Mouse (Mus musculus) right cerebral cortex, postnatal 4 days (tissue): ENCODE measurements around the gene Slfn2.
A peak's percentile ranks its signal among the peaks of the same experiment; 100 is the strongest.
"Not testable (repeated sequence)": the region's sequence is repeated elsewhere in the genome, so short reads cannot be mapped to it uniquely, and the experiment has no call there.

ENCODE experiments used
- DNase-seq: peaks from one replicate; pipeline ENCODE4 v3.0.0-alpha.2; 2022

Slfn2 gene

DNA sequence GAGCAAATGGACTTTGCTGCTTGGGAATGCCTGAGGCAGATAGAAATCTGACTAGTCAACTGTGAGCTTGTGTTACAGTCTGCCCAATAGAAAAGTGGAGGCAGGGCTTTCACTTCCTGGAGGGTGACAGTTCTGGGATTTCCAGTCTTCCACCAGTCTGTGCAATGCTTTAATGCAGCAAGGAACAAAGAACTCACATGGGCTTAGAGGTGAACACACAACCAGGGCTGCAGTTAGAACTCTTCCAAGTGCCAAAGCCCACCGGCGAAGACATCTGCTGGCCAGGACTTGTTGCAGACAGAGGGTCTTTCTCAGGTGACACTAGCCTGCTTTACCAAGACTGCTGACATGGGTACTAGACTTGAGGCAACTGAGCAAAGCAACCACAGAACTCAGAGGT, at the start of gene Slfn2:
Gene Slfn2 (plus strand): TSS at position 167 of the 400 bp plus-strand sequence.
- no peak for DNase-seq

DNA sequence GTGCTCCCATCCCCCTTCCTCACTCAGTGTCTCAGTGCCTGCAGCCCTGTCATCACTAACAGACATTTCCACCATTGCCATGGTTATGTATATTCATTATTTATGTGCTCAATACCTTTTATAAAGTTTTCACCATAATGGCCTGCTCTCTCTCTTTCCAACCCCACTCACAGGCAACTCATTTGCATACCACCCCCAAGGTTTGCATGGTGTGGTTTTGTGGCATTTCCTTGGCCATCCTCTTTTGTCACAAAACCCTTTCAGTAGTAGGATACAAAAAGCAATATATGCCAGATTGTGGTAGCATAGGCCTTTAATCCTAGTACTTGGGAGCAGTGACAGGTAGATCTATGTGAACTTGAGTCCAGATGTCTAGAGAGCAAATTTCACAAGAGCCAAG, 48.8 kb upstream of the Slfn2 start:
- no peak for DNase-seq

DNA sequence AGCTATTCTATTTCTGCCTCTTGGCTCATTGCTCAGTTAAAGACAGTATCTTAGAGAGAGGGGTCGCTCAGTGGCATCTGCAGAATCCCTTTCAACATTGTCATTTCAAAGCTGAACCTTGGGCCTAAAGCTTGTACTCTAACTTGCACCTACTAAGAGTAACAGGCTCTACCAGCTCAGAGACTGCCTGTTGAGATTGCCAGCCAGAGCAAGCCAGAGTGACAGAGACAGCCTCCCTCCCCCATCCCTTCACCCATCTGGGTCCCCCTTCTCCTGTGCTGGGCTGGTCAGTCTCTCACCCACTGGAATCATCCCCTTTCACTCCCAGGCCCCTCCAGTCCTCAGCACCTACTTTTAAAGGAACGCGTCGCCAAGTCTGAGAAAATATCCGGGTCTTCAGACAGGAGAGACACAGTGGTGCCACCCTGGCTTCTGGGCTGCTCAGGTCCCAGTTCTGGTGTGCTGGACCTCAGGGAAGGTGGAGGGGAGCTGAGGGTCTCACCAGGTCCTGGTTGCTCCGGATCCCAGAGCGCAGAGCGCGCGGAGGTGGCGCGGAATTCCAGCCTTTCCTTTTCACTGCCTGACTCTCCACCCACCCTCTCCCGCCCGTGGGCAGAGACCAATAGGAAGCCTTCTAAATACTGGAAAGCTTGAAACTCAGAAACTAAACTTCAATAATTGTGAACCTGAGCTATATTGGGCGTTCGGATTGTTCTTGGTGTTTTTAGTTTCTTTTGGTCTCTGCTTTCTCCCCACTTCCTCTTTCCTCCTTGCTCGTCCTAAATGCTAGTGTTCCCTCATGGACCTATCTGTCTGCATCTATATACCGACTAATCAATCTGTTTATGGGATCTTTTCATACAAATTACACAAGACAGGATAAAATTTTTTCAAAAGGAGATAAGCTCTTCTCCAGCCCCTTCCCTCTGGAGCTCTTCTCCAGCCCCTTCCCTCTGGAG, 45.1 kb upstream of the Slfn2 start:
- not testable (repeated sequence) for DNase-seq

DNA sequence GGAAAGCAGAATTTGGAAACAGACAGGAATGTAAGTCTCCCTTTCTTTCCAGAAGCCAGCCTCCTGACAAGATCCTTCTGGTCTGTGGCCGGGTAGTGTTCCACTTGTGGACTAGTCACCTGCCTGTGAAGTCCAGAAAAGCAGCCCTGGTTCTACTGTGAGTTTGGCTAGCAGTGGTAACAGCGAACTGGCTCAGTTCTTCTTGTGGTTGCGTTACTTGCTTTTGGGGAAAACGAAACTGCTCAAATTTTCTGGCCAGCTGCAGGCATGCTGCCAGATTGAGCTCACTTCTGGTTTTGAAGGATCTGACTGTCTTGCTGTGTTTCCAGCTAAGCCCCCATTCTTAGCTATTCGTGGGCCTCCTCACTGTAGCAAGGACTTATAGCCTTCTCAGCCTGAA, 44.3 kb upstream of the Slfn2 start, which contains the start of gene Slfn8:
Gene Slfn8 (minus strand): TSS at position 190 of the 400 bp plus-strand sequence.
- DNase-seq: no peak

DNA sequence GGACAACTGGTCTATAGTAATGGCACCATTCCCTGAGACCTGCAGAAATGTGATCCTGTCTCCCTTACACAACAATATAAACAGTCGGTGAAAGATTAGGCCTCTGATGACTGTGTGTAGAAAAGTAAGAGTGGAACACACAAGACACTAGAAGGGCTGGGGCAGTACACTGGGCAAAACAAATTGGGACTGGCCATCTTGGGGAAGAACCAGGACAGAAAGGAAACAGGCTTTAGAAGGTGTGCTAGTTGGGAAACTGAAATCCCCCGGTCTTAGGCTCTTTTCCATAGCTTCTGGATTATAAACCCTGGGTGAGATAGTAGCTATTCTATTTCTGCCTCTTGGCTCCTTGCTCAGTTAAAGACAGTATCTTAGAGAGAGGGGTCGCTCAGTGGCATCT, 26.2 kb upstream of the Slfn2 start:
- DNase-seq: not testable (repeated sequence)

DNA sequence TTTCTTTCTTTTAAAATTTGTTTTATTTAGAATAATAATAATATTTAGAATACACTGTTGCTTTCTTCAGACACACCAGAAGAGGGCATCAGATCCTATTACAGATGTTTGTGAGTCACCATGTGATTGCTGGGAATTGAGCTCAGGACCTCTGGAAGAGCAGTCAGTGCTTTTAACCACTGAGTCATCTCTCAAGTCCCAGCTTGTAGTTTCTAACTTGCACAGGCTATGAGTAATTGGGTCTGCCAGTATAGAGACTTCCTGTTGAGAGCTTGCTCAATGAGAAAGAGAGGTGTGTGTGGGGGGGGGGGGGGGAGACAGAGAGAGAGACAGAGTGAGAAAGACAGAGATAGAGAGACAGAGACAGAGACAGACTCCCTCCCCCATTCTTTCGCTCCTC, 25.8 kb upstream of the Slfn2 start:
- no peak for DNase-seq

DNA sequence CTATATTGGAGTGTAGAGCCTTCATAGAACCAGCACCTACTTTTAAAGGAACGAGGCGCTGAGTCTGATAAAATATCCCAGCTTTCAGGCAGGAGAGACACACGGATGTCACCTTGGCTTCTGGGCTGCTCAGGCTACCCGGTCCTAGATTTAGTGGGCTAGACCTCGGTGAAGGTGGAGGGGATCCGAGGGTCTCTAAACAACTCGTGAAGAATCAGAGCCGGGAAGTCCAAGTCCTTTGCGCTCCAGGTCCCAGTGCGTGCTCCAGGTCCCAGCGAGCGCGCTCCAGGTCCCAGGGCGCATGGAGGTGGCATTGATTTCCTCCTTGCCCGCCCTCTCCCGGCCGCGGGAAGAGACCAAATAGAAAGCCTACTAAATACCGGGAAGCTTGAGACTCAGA, 25.1 kb upstream of the Slfn2 start:
- DNase-seq: no peak

DNA sequence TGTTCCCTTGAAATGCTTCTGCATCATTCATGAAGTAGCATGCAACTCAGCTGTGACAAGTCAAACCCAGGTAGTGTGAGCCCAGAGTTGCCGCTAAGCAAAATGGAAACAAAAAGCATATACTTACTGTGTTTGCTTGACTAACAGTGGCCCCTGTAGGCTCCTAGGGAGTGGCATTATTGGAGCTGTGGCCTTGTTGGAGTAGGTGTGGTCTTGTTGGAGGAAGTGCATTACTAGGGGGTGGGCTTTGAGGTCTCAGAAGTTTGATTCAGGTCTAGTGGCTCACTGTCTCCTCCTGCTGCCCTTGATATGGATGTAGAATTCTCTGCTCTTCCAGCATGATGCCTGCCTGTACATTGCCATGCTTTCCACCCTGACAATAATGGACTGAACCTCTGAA, 24.6 kb upstream of the Slfn2 start:
- no peak for DNase-seq

DNA sequence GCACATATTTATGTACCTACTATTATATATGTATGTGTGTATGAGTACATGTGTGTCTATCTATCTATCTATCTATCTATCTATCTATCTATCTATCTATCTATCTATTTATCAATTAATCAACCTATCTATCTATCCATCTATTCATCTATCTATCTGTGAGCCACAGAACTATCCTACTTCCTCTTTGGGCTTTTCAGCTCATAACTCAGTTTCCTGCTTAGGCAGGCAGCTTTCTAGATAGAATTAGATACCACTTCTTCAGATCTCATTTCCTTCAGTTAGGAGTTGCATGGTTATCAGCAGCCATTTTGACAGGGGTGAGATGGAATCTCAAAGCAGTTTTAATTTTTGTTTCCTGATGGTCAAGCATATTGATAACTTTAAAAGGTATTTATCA, 23.9 kb upstream of the Slfn2 start:
- no peak for DNase-seq

DNA sequence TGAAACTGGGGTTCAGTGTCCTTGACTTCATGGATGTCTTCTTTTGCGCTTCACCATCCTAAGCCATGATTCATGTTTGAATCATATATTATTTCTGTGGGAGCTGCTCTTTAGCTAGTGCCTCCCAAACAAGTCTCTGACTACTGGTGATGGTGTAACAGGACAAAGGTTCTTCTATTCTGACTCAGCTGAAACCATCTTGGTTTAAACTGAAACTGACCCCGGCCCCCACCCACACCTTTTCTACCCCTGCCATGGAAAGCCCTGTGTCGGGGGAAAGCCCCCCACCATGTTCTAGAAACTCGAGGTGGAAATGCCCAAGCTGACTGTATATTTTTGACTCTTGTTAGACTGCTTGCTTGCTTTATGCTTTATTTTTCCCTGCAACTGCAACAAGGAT, 21.0 kb upstream of the Slfn2 start:
- no peak for DNase-seq

DNA sequence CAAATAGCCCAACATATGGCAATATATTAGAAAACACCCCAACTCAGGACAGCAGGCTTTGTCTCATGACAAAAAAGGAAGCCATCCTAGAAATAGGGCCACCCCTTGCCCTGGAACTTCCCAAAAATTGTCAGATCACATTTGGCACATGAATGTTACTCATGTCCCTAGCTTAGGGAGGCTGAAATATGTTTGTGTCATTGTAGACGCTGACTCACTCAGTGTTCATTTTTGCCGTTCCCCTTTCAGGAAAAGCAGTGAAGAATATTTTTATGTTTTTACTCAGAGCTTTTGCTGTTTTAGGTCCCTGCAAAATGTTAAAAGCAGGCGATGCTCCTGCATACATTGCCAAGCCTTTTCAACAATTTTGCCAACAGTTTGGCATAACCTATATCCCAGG, 19.3 kb upstream of the Slfn2 start:
- no peak for DNase-seq

DNA sequence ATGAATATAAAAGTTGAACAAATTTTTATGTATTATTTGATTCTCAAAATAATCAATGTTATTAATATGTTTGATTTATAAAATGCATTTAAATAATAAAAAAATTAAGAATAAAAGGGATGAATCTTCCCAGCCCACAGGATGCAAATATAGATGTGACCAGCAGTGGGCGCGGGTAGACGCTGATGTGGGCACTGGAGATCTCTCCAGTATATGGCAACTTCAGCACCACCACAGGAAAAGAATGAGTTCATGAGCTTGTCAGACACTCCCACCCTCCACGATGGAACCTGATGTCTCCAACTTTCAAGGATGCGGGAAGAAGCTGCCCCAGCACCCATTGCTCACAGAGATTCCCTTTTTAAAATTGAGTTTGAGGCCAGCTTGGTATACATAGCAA, 7.0 kb upstream of the Slfn2 start:
- DNase-seq: peak; percentile 48

DNA sequence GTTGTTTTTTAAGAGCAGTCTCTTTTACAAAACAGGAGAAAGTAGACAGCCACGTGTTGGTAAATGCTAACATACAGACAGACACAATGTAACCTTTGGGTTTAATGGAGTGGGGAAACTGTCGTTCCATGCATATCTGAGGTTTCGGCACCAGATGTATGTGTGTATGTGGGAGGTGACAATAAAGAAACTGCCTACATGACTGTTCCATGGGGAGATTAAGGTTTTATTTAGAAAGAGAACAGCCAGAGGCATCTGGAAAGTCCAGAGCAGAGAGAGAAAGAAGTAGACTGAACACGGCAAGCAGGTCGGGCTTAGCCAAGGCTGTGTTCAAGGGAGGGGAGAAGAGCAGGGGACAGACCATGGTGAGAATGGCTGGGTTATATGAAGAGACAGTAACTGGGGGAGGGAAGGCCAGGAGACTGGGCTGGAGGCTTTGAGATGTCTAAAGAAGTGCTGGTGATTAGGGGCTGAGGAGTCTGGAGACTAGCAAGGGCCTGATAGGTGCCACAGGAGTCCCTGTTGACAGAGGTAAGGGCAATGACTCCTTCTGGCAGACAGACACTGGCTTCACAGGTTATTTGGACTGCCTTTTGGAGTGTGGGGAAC, 4.4 kb upstream of the Slfn2 start:
- no peak for DNase-seq

DNA sequence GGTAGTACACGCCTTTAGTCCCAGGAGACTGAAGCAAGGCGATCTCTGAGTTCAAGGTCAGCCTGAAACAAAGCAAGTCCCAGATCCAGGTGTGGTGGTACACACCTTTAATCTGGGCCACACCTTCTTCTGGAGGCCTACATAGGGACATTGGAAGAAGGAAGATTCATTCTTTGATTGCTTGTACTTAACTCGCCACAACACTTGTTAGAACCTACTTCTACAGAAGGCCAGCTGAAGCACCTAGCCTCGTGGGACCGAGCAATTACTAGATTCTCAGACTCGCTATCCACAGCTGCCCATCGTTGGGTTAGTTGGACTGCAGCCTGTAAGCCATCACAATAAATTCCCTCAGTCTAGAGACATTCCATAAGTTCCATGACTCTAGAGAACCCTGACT, 3.1 kb upstream of the Slfn2 start:
- no peak for DNase-seq

DNA sequence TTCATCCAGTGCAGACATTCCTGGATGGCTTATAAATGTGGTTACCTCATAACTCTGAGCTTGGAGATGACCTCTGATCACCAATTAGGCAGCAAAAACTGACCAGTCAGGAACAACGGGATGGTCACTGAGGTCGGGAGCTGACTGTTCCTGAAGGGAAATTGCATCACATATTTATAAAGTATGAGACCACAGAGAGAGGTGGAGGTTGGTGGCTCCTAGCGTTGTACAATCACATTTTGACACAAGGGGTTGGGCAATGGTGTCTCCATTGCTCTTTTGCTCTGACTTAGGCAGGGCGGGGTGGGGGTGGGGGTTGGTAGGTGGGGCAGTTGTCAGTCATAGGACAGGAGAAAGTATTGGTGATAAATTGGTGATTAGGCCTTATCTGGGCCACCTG, 1.8 kb upstream of the Slfn2 start:
- no peak for DNase-seq

DNA sequence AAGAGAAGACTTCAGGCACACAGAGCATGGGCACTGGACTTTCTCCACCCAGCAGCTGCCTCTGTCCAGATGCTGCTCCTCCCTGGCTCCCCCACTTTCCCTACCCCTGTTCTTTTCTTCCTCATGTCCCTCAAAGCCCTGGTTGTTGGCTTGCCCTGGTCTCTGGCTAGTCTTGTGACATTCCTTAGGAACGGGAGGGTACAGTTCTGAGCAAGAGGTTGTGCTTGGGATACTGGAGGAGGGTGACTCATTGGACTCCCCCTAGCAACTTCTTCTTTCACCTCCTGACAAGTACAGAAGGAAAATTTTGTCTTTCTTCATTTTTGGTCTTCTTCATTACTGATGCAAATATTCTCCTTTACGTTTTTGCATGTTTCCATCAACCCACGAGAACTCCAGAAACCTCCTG, 967 bp upstream of the Slfn2 start:
- DNase-seq: no peak

DNA sequence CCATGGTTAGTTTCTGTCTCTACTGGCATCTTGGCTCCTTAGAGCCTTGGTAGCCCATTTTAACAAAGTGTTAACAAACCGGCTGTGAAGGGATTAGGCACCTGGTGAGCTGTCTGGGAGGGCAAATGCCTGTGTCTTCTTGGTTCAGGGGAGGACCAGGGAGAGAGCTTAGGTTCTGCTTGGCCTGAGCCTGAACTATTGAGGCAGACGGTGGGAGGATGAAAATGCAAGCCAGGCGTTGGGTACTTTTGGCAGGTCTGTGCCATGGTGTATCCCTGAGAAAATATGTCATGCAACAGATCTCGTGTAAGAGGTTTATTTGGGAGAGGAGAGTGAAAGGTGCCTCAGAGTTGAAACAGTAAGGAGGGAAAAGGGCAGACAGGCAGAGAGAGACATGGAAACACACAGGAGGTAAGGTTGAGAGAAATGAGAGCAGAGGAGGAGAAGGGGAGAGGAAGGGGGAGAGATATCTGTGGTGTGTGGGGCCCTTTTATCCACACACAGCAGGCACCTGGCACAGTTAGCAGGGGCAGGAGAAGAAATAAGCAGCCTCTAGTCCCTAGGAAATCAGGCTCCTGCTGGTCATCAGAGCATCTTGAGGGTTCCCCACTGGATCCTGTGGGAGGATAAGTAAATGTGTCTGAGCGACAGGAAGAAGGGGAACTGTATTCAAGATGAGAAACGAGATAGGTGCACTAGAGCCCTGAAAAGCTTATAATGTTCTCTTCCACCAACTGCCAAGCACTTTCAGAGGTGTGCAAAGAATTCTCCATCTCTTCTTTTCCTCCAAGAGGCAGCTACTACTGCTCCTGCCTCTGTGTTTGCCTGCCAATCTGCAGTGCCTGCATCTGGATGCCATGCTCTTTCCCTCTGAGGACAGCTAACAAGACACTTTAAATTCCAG, 781 bp downstream of the Slfn2 start:
- DNase-seq: no peak

DNA sequence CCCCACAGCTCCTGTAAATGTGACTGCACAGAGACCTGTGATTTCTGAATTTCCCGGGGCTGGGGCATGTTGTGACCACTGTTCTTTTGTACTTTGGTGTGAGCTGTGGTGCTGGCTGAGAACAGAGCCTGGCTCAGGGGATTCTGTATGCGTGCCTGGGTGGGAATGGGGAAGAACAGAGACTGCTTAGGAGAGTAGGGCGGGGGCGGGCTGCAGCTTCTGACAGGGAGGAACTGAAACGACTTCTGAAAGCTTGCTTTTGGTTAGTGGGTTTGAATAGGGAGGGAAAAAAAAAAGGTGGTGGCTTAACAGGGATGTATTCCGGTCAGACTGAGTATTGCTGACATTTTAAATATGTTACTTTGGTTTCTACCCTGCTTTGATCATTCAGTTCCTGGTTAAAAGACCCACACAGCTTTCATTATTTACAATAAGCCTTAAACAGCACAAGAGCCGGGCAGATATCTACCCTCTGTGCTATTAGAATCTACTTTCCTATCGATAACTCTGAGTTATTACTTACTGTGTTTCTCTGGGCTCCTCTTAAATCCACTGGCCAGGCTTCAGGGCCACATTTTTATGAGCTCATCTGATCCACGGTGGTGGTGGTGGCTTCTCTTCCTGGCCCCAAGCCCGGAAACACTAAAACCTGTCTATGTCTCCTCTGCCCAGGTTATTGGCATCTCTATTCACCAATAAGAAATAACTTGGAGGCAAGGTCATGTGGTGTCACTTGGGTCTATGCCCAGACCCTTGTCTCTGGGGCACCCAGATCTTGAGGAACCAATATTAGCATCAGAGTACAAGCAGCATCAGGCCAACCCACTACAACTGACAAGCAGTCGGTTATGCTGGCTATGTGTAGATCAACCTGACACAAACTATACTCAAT, 2.0 kb downstream of the Slfn2 start:
- DNase-seq: no peak

DNA sequence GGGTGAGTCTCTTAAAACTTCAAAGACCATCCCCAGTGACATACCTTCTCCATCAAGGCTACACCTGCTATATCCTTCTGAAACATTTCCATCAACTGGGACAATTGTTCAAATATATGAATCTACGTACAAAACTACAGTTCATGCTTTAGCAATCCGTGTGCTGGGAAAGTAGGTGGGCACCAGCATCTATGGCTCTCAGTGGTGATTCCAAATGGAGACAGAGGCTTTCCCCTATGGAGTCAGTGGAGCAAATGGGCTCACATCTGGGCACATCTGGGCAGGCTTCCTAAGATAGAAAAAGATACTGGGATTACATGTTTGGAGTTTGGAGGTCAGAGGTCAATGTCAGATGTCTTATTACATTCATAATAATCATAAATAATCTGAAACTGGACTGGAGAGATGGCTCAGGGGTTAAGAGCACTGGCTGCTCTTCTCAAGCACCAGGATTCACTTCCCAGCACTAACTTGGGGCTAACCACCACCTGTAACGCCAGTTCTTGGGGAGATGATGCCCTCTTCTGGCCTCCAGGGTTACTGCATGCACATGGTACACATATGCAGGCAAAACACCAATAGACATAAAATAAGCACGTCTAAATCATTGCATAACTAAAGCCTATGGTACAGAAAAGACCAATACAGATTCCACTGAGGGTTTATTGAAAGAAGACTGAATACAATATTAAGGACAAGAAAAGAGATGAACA, 3.2 kb downstream of the Slfn2 start:
- no peak for DNase-seq

DNA sequence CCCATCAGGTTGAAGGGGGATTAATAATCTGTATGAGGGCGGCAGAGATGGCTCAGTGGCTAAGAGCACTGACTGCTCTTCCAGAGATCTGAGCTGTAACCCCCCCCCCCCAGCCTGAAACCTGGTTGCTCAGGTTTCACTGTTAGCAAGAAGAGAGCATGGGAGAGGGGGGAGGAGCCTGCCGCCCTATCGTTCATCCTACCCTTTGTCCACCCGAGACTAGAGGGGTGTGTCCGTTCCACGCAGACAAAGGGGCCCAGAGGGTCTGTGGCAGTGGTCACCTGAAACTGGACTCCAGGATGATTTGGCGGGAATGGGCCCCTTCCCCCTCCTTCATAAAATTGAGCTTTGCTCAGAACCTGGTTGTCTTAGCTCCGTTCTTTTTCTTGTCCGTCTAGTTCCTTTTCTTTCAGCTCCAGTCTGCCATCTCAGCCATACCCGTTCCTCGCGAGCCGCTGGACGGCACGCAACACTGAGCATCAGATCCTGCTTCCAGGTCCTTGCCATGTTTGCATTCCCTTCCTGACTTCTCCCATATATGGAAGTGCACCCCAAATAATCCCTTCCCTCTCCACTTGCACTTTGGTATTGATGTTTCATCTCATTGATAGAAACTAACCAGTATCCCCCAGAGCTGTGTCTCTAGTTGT, 5.5 kb downstream of the Slfn2 start:
- no peak for DNase-seq
